Comparison of ENCODE assay signal across 11 mouse cellular contexts in genomic region chr14:60836709-60837108, GRCm38 (mm10).
"Had no signal": no experiment of that assay in that cellular context is flagged by ENCODE, and none has a peak within 500 bp of the region (broad histone marks: within the 10 kb centered on the region; RNA-seq: fewer than 3 reads in every experiment).

No protein-coding gene starts in this region.

- H3K4me3 ChIP-seq: left cerebral cortex, adult 2 months; limb, embryonic 10.5 days; liver, embryonic 15.5 days had no signal

- H3K4me1 ChIP-seq: liver, embryonic 15.5 days had no signal

- H3K9me3 ChIP-seq: limb, embryonic 10.5 days; liver, embryonic 15.5 days had no signal

- H3K27me3 ChIP-seq: liver, embryonic 15.5 days had no signal

- H3K9ac ChIP-seq: liver, embryonic 15.5 days had no signal

- H3K27ac ChIP-seq: kidney, postnatal 0 days; left cerebral cortex, adult 2 months; limb, embryonic 10.5 days; liver, embryonic 15.5 days had no signal

- DNase-seq: kidney, adult 9 months; kidney, postnatal 36 days; lung, adult 2 months; lung, postnatal 4 days; right cerebral cortex, adult 18-20 months; right cerebral cortex, postnatal 25 days; thymus, postnatal 36 days had no signal
